Mouse (Mus musculus): ENCODE data around the gene Gas7. TPM values are rescaled to one million over a fixed set of nuclear protein-coding genes. Genes with fewer than 3 reads are reported as not detected.

The Gas7 gene
- polyA plus RNA-seq, 1 experiment from 2014 or later: 7.4 TPM

GRCm38 (mm10) chr11:67723231-67724013, 268.2 kb downstream of the Gas7 start:
- Histone ChIP-seq H3K9ac (no peak overlapping the region), H3K27ac (ENCODE audit: poor library complexity, severe bottlenecking) (no peak overlapping the region), H3K27me3 (replicated peaks) (no peaks in the 10 kb centered on the region), H3K4me2 (no peak overlapping the region), H3K4me3 (no peak overlapping the region), H3K4me1 (replicated peaks) (peaks cover 10% of the 10 kb centered on the region), H3K9me3 (replicated peaks) (no peaks in the 10 kb centered on the region), H3K36me3 (no peaks in the 10 kb centered on the region)
- ATAC-seq (ENCODE audit: insufficient number of reproducible peaks, low FRiP score): no peak
- WGBS: 71% methylated on average over 8 of the region's 8 CpGs

- Histone ChIP-seq H3K27ac (ENCODE audit: poor library complexity, severe bottlenecking) (no peak overlapping the region), H3K9ac (no peak overlapping the region), H3K4me3 (no peak overlapping the region), H3K27me3 (replicated peaks) (no peaks in the 10 kb centered on the region), H3K9me3 (replicated peaks) (no peaks in the 10 kb centered on the region), H3K4me2 (no peak overlapping the region), H3K4me1 (replicated peaks) (0 out of 2 replicates have a peak, but pooled peaks cover 4% of the 10 kb centered on the region), H3K36me3 (no peaks in the 10 kb centered on the region)
- no peak for ATAC-seq (ENCODE audit: insufficient number of reproducible peaks, low FRiP score)
- WGBS: 72% methylated on average over 6 of the region's 6 CpGs
Observed at GRCm38 (mm10) chr11:67727095-67727494, 271.9 kb downstream of the Gas7 start.

- H3K4me2 ChIP-seq: no peak overlapping the region
Observed at GRCm38 (mm10) chr11:67728726-67729125, 273.5 kb downstream of the Gas7 start.

GRCm38 (mm10) chr11:67731056-67731455, 275.8 kb downstream of the Gas7 start:
- Histone ChIP-seq H3K9me3 (replicated peaks) (no peaks in the 10 kb centered on the region), H3K27ac (ENCODE audit: poor library complexity, severe bottlenecking) (no peak overlapping the region), H3K27me3 (replicated peaks) (no peaks in the 10 kb centered on the region), H3K4me3 (no peak overlapping the region), H3K36me3 (no peaks in the 10 kb centered on the region), H3K4me1 (replicated peaks) (0 out of 2 replicates have a peak, but pooled peaks cover 4% of the 10 kb centered on the region), H3K4me2 (no peak overlapping the region), H3K9ac (no peak overlapping the region)
- 100% methylated on average over 2 of the region's 2 CpGs for WGBS
- no peak for ATAC-seq (ENCODE audit: insufficient number of reproducible peaks, low FRiP score)

More at GRCm38 (mm10) chr11:67728726-67729125, 273.5 kb downstream of the Gas7 start:
- Histone ChIP-seq H3K4me1 (replicated peaks) (0 out of 2 replicates have a peak, but pooled peaks cover 4% of the 10 kb centered on the region), H3K9me3 (replicated peaks) (no peaks in the 10 kb centered on the region), H3K4me3 (no peak overlapping the region), H3K36me3 (no peaks in the 10 kb centered on the region), H3K9ac (no peak overlapping the region), H3K27ac (ENCODE audit: poor library complexity, severe bottlenecking) (no peak overlapping the region), H3K27me3 (replicated peaks) (no peaks in the 10 kb centered on the region)
- no peak for ATAC-seq (ENCODE audit: insufficient number of reproducible peaks, low FRiP score)

GRCm38 (mm10) chr11:67733726-67734125, 278.5 kb downstream of the Gas7 start:
- Histone ChIP-seq H3K27ac (ENCODE audit: poor library complexity, severe bottlenecking) (no peak overlapping the region), H3K9me3 (replicated peaks) (no peaks in the 10 kb centered on the region), H3K4me3 (no peak overlapping the region), H3K36me3 (no peaks in the 10 kb centered on the region), H3K9ac (no peak overlapping the region), H3K4me1 (replicated peaks) (no peaks in the 10 kb centered on the region), H3K27me3 (replicated peaks) (no peaks in the 10 kb centered on the region), H3K4me2 (no peak overlapping the region)
- 54% methylated on average over 1 of the region's 1 CpGs for WGBS
- no peak for ATAC-seq (ENCODE audit: insufficient number of reproducible peaks, low FRiP score)

- no peak for ATAC-seq (ENCODE audit: insufficient number of reproducible peaks, low FRiP score)
- WGBS: 72% methylated on average over 3 of the region's 3 CpGs
Observed at GRCm38 (mm10) chr11:67734597-67734996, 279.4 kb downstream of the Gas7 start.

GRCm38 (mm10) chr11:67738345-67738744, 283.1 kb downstream of the Gas7 start:
- H3K36me3 ChIP-seq: no peaks in the 10 kb centered on the region
- 75% methylated on average over 6 of the region's 6 CpGs for WGBS
- no peak for ATAC-seq (ENCODE audit: insufficient number of reproducible peaks, low FRiP score)
- H3K4me1 ChIP-seq (replicated peaks): no peaks in the 10 kb centered on the region
- no peaks in the 10 kb centered on the region for H3K9me3 ChIP-seq (replicated peaks)
- H3K9ac ChIP-seq: no peak overlapping the region
- no peak overlapping the region for H3K4me2 ChIP-seq
- H3K27me3 ChIP-seq (replicated peaks): no peaks in the 10 kb centered on the region
- no peak overlapping the region for H3K27ac ChIP-seq (ENCODE audit: poor library complexity, severe bottlenecking)
- H3K4me3 ChIP-seq: no peak overlapping the region

More at GRCm38 (mm10) chr11:67734597-67734996, 279.4 kb downstream of the Gas7 start:
- H3K4me2 ChIP-seq: no peak overlapping the region
- no peaks in the 10 kb centered on the region for H3K4me1 ChIP-seq (replicated peaks)
- no peak overlapping the region for H3K27ac ChIP-seq (ENCODE audit: poor library complexity, severe bottlenecking)
- no peak overlapping the region for H3K4me3 ChIP-seq
- H3K27me3 ChIP-seq (replicated peaks): no peaks in the 10 kb centered on the region
- H3K36me3 ChIP-seq: no peaks in the 10 kb centered on the region
- no peak overlapping the region for H3K9ac ChIP-seq
- no peaks in the 10 kb centered on the region for H3K9me3 ChIP-seq (replicated peaks)

Other genes starting within 250 kb of the Gas7 start
- gene Myh4, start 217.4 kb upstream of the Gas7 start, polyA plus RNA-seq (2016; fragmentation: Nextera tagmentation; extraction: Ambion mirVana): not detected in 2 replicates
- 0.21 and 0.29 TPM in 2 replicates for gene Myh8, start 178.3 kb upstream of the Gas7 start, polyA plus RNA-seq (2016; fragmentation: Nextera tagmentation; extraction: Ambion mirVana)
- gene Myh13, start 133.8 kb upstream of the Gas7 start, polyA plus RNA-seq (2016; fragmentation: Nextera tagmentation; extraction: Ambion mirVana): 0.18 TPM in 1 of 2 replicates, not detected in the other
- gene Rcvrn, start 239.9 kb downstream of the Gas7 start, polyA plus RNA-seq (2016; fragmentation: Nextera tagmentation; extraction: Ambion mirVana): not detected in 2 replicates